Mouse (Mus musculus) forebrain, postnatal 0 days (tissue): ENCODE results near the gene Aspa. TPM values are rescaled to one million over a fixed set of nuclear protein-coding genes. Genes with fewer than 3 reads are reported as not detected.
A peak's percentile ranks its signal among the peaks of the same experiment; 100 is the strongest.

Experiments used
- ATAC-seq: fragments of 200-750 bp; cut with Nextera tagmentation; 2 replicates; pipeline ENCODE4 v1.8.0; 2017; ENCODE audit warnings: mild to moderate bottlenecking, moderate library complexity
- DNase-seq: peaks from one replicate; pipeline ENCODE4 v3.0.0-alpha.2; 2015
- H3K27ac ChIP-seq: fragments of 300-500 bp; sonication (generic); 2 replicates; pipeline ENCODE4 v1.5.1; 2014; ENCODE audit warnings: low read depth, mild to moderate bottlenecking, antibody characterized with exemption, low read length, moderate library complexity, mixed read lengths
- H3K27me3 ChIP-seq: fragments of 300-500 bp; sonication (generic); 2 replicates; pipeline ENCODE4 v1.6.1; 2014; ENCODE audit warnings: mild to moderate bottlenecking, low read length, mixed read lengths; ENCODE audit not compliant: insufficient read depth
- H3K36me3 ChIP-seq: fragments of 300-500 bp; sonication (generic); 2 replicates; pipeline ENCODE4 v1.6.1; 2014; ENCODE audit warnings: mild to moderate bottlenecking, moderate library complexity; ENCODE audit not compliant: insufficient read depth
- H3K4me1 ChIP-seq: fragments of 300-500 bp; sonication (generic); 2 replicates; pipeline ENCODE4 v1.6.1; 2014; ENCODE audit warnings: antibody characterized with exemption; ENCODE audit not compliant: insufficient read depth
- H3K4me2 ChIP-seq: fragments of 300-500 bp; sonication (generic); 2 replicates; pipeline ENCODE4 v1.6.1; 2014; ENCODE audit warnings: low read depth, mild to moderate bottlenecking, moderate library complexity
- H3K4me3 ChIP-seq: fragments of 300-500 bp; sonication (generic); 2 replicates; pipeline ENCODE4 v1.5.1; 2014; ENCODE audit warnings: low read depth, low read length, mixed read lengths
- H3K9ac ChIP-seq: fragments of 300-500 bp; sonication (generic); 2 replicates; pipeline ENCODE4 v1.6.1; 2014; ENCODE audit warnings: mild to moderate bottlenecking
- H3K9me3 ChIP-seq: fragments of 300-500 bp; sonication (generic); 2 replicates; pipeline ENCODE4 v1.6.1; 2016; ENCODE audit warnings: low read length
- CTCF ChIP-seq: sonication (generic); IDR thresholded peaks from 2 replicates; pipeline ENCODE4 v1.5.1; 2016; ENCODE audit warnings: antibody characterized with exemption, control low read depth, low read depth
- WGBS: fragments of 180-500 bp; shearing (Covaris S2); extraction: QIAGEN DNeasy Blood & Tissue Kit; methylation state at CpG from one replicate; pipeline ENCODE4 v1.1.7; 2014; 5-methylcytosine and 5-hydroxymethylcytosine counted together
- polyA plus RNA-seq: library from polyadenylated mRNA; unstranded; fragments of >200 nt; fragmentation: Nextera tagmentation; extraction: Ambion mirVana; gene quantifications from 2 replicates; pipeline ENCODE4 v1.2.1, GENCODE M21; 2015
- total RNA-seq: library from RNA; depleted of rRNA; stranded (reverse); fragments of >200 nt; gene quantifications from 2 replicates; pipeline ENCODE4 v1.2.3, GENCODE M21; 2014

The Aspa gene
- total and polyA plus RNA-seq, 2 experiments from 2014 or later, result 4.1 to 4.3 TPM

DNA sequence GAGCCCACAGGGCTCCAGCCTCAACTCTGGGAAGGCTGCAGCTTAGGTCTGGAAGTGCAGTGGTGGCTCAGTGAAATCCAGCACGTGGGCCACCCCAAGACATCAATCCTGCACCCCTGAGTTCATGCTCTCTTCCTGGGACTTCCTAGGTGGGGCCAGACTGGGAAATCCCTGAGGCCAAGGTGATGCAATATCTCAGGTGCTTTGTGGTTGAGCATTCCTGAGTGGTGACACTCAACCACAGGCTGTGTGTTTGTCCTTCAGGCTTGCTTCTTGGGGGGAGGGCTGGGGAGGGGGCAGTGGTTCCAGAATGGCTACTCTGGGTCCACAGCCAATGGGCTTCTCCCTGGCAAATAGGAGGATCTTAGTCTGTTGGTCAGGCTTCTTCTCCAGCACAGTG is 45.5 kb downstream of the Aspa start:
- no peak overlapping the region for H3K4me2 ChIP-seq
- no peak for TF ChIP-seq CTCF
- H3K9ac ChIP-seq, result no peak overlapping the region
- H3K36me3 ChIP-seq, result no peaks in the 10 kb centered on the region
- no peak overlapping the region for H3K4me3 ChIP-seq
- no peaks in the 10 kb centered on the region for H3K9me3 ChIP-seq
- 59% methylated on average over 1 of the region's 1 CpGs for WGBS
- no peak overlapping the region for H3K27ac ChIP-seq
- DNase-seq (no peak), ATAC-seq (no peak)
- no peaks in the 10 kb centered on the region for H3K27me3 ChIP-seq
- no peaks in the 10 kb centered on the region for H3K4me1 ChIP-seq

DNA sequence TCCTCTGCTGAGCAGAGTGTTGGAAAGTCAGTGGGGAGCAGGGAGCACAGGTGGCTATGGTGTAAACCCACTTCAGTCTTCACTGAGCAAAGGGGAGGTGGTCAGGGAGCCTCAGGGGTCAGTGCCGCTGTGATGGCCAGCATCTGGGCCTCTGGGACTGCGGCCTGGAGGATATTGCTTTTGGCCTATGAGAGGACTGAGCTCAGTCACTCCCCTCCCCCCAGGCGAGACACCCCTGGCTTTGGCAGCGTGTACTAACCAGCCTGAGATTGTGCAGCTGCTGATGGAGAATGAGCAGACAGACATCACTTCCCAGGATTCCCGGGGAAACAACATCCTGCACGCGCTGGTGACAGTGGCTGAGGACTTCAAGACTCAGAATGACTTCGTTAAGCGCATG is 46.0 kb downstream of the Aspa start:
- H3K27ac ChIP-seq, result no peak overlapping the region
- no peaks in the 10 kb centered on the region for H3K27me3 ChIP-seq
- H3K4me1 ChIP-seq, result no peaks in the 10 kb centered on the region
- DNase-seq (no peak), ATAC-seq (no peak)
- 74% methylated on average over 9 of the region's 9 CpGs for WGBS
- H3K9ac ChIP-seq, result no peak overlapping the region
- H3K4me3 ChIP-seq, result no peak overlapping the region
- H3K9me3 ChIP-seq, result no peaks in the 10 kb centered on the region
- H3K4me2 ChIP-seq, result no peak overlapping the region
- H3K36me3 ChIP-seq, result no peaks in the 10 kb centered on the region
- TF ChIP-seq CTCF, result no peak

DNA sequence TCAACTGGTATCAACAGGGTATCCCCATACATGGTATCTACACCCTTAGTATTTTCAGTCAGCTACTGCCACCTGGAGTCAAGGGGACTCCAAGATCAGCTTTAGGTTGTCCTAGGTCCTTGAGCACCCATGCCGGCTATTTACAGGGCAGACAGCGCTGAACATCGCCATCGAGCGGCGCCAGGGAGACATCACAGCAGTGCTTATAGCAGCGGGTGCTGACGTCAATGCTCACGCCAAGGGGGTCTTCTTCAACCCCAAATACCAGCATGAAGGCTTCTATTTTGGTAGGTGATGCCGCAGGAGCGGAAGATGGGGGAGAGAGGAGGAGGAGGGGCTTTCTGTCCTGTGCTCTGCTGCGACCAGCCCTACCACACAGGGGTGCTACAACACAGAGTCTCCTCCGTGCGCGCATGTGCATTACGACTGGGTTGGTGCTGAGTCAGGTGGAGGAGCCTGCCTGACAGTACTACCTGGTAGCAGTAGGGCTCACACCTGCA is 47.8 kb downstream of the Aspa start:
- Histone ChIP-seq H3K36me3 (no peaks in the 10 kb centered on the region), H3K9me3 (no peaks in the 10 kb centered on the region), H3K4me2 (peak overlapping the region; percentile 50), H3K27ac (peak overlapping the region; percentile 40; the same call in 1 of the 2 replicates), H3K4me3 (peak overlapping the region; percentile 34), H3K9ac (peak overlapping the region; percentile 51), H3K27me3 (no peaks in the 10 kb centered on the region), H3K4me1 (no peaks in the 10 kb centered on the region)
- ATAC-seq, result peak; percentile 97
- DNase-seq, result peak; percentile 81
- WGBS, result 3% methylated on average over 16 of the region's 16 CpGs
- peak; percentile 66 for TF ChIP-seq CTCF

DNA sequence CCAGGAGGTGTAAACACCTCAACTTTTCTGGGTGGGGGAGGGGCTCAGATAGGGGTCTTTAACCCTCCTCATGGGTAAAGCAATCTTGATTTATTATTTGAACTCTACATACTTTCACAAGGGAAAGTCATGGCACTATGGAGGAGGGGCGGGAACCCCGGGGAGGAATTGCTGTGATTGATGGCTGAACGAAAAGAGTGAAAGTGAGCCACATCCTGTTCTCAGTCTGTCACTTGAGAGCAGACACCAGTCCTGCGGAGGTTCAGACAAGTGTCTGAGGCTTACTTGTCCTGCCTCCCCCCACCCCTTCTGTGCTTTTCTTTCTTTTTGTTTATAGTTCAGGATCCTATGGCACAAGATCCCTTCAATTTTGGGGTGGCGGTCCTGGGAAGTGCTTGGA is 48.7 kb downstream of the Aspa start:
- Histone ChIP-seq H3K9ac (no peak overlapping the region), H3K4me1 (no peaks in the 10 kb centered on the region), H3K9me3 (no peaks in the 10 kb centered on the region), H3K27ac (no peak overlapping the region), H3K27me3 (no peaks in the 10 kb centered on the region), H3K4me2 (no peak overlapping the region), H3K36me3 (no peaks in the 10 kb centered on the region), H3K4me3 (no peak overlapping the region)
- no peak for TF ChIP-seq CTCF
- ATAC-seq, result no peak
- WGBS, result 60% methylated on average over 5 of the region's 5 CpGs
- no peak for DNase-seq

DNA sequence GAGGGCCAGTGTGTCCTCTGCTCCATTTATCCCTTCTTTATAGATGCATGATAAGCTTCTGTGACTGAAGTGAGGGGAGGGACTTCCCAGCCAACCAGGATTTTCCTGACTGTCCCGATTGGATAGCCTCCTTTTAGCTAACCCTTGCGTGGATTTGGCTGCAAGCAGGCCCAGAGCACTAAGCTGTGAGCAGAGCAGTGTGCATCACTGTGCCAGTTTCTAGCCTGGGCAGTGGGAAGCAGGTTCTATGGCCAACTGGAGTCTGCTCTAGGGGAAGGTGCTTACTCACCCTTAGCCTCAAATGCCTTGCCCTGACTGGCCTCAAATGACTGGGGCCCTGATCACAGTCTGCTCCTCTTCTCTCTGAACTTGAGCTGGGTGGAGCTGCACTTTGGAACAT is 54.6 kb downstream of the Aspa start:
- Histone ChIP-seq H3K4me3 (no peak overlapping the region), H3K9ac (no peak overlapping the region), H3K4me2 (no peak overlapping the region), H3K4me1 (no peaks in the 10 kb centered on the region), H3K9me3 (no peaks in the 10 kb centered on the region), H3K36me3 (no peaks in the 10 kb centered on the region), H3K27me3 (no peaks in the 10 kb centered on the region), H3K27ac (no peak overlapping the region)
- 37% methylated on average over 2 of the region's 2 CpGs for WGBS
- ATAC-seq (no peak), DNase-seq (no peak)
- TF ChIP-seq CTCF, result no peak

DNA sequence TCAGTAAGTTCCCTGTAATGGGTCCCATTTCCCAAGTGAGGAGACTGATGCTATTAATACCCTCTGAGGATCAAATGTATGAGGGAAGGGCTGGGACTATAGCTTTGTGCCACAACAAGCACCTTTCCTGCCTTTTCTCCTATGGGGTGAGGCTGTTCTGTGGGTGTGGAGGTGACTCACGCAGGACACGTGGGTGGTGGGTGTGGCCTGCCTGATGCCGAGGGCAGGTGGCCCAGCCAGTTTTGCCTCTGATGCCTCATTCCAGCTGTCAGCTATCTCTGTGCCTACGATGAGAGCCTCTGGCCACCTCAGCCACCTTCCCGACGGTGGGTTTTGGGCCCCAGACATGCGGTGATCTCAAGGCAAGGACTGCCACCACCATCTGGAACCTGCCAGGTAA is 62.1 kb downstream of the Aspa start, which contains the start of gene Trpv3:
Gene Trpv3, plus strand, starts transcription at position 122 of the 400 bp plus-strand sequence.
- no peaks in the 10 kb centered on the region for H3K4me1 ChIP-seq
- no peak for TF ChIP-seq CTCF
- H3K4me3 ChIP-seq, result no peak within 1 kb of the TSS
- H3K9ac ChIP-seq, result no peak within 1 kb of the TSS
- WGBS, result 94% methylated on average over 7 of the region's 7 CpGs
- H3K9me3 ChIP-seq, result no peaks in the 10 kb centered on the region
- H3K27ac ChIP-seq, result no peak within 1 kb of the TSS
- DNase-seq (no peak), ATAC-seq (no peak)
- H3K27me3 ChIP-seq, result no peaks in the 10 kb centered on the region
- no peak within 1 kb of the TSS for H3K4me2 ChIP-seq
- H3K36me3 ChIP-seq, result no peaks in the 10 kb centered on the region

DNA sequence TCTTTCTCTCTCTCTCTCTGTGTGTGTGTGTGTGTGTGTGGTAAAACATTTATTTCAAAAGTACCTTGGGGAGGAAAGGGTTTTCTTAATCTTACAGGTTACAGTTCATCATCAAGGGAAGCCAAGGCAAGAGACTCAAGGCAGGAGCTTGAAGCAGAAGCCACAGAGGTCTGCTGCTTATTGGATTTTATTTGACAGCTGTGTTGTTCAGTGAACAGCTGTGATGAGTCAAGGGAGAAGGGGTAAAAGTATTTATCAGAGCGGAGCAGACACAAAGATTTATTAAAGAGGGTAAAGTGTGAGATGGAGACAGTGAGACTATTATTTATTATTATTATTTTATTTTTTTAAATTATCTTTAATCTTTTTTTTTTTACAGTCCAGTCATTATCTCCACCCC is 68.0 kb downstream of the Aspa start:
- H3K4me3 ChIP-seq, result no peak overlapping the region
- no peak overlapping the region for H3K9ac ChIP-seq
- H3K4me1 ChIP-seq, result no peaks in the 10 kb centered on the region
- no peaks in the 10 kb centered on the region for H3K9me3 ChIP-seq
- 93% methylated on average over 1 of the region's 1 CpGs for WGBS
- H3K4me2 ChIP-seq, result no peak overlapping the region
- TF ChIP-seq CTCF, result no peak
- no peaks in the 10 kb centered on the region for H3K27me3 ChIP-seq
- H3K36me3 ChIP-seq, result no peaks in the 10 kb centered on the region
- H3K27ac ChIP-seq, result no peak overlapping the region
- DNase-seq (no peak), ATAC-seq (no peak)
